Mouse (Mus musculus) monocyte, adult 5-6 weeks (primary cell): ENCODE measurements around the gene Eif4a2. TPM values are rescaled to one million over a fixed set of nuclear protein-coding genes. Genes with fewer than 3 reads are reported as not detected.

ENCODE experiments used
- total RNA-seq: library from RNA; stranded (forward); fragments of 200-1000, 200-491, 200-594 nt; gene quantifications from 3 replicates; pipeline ENCODE4 v1.2.3, GENCODE M21; 2017

Gene Eif4a2
- total RNA-seq, 1 experiment from 2014 or later, result 1,817 TPM

Other genes starting within 250 kb of the Eif4a2 start
- 9.0 to 21.8 TPM (median 12.8 TPM) in 3 replicates for gene Tbccd1, start 249.8 kb upstream of the Eif4a2 start, total RNA-seq
- gene Dnajb11, start 249.6 kb upstream of the Eif4a2 start, total RNA-seq, result 181 to 198 TPM (median 183 TPM) in 3 replicates
- gene Ahsg, start 216.2 kb upstream of the Eif4a2 start, total RNA-seq, result not detected in 3 replicates
- gene Fetub, start 189.1 kb upstream of the Eif4a2 start, total RNA-seq, result not detected in 3 replicates
- gene Hrg, start 156.4 kb upstream of the Eif4a2 start, total RNA-seq, result not detected in 3 replicates
- gene Kng2, start 78.0 kb upstream of the Eif4a2 start, total RNA-seq, result not detected in 3 replicates
- not detected in 3 replicates for gene Kng1, start 49.6 kb upstream of the Eif4a2 start, total RNA-seq
- gene Rfc4, start 20.3 kb downstream of the Eif4a2 start, total RNA-seq, result 6.0 to 13.5 TPM (median 12.6 TPM) in 3 replicates
- not detected in 3 replicates for gene Adipoq, start 39.1 kb downstream of the Eif4a2 start, total RNA-seq
- 27.2 to 29.6 TPM (median 27.3 TPM) in 3 replicates for gene St6gal1, start 117.3 kb downstream of the Eif4a2 start, total RNA-seq